Mouse (Mus musculus) erythroblast, embryonic 14.5 days (primary cell): ENCODE results near the gene 2310057M21Rik.

Source experiments
- GATA1 ChIP-seq: IDR thresholded peaks from 2 replicates; pipeline ENCODE4 v1.6.1; 2012; ENCODE audit warnings: low read length, inconsistent platforms, mixed read lengths
- TAL1 ChIP-seq: IDR thresholded peaks from 3 replicates; pipeline ENCODE4 v1.6.1; 2012; ENCODE audit warnings: low read length, inconsistent platforms, mixed read lengths

DNA sequence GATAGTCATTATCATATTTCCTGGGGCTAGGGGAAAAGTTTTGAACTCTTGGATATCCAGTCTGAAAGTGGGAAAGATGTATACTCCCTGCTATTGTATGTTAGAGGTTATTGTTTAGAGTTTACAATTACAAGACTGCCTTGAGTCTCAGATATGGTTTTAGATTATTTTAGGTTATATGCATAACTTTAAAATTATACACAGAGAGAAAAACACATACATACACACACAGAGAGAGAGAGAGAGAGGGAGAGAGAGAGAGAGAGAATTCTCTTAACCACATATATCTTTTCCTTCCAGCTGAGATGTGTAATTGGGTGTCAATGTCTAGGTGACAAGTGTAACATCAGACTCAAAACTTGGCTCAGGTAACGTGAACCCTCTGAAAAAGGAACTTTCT lies 29.0 kb downstream of the 2310057M21Rik start, which contains the start of gene Fam24a:
- no peak for TF ChIP-seq GATA1
- no peak for TF ChIP-seq TAL1
